Mouse (Mus musculus) midbrain, embryonic 15.5 days (tissue): Measurements from ENCODE around the gene Stat3. TPM values are rescaled to one million over a fixed set of nuclear protein-coding genes. Genes with fewer than 3 reads are reported as not detected.

Experiments used
- ATAC-seq: fragments of 200-750 bp; cut with Nextera tagmentation; replicated peaks from 2 replicates; pipeline ENCODE4 v1.8.0; 2017; ENCODE audit warnings: moderate TSS enrichment
- H3K27ac ChIP-seq: fragments of 300-500 bp; sonication (generic); 2 replicates; pipeline ENCODE4 v1.5.1; 2015; ENCODE audit warnings: mild to moderate bottlenecking, inconsistent platforms
- H3K27me3 ChIP-seq: fragments of 300-500 bp; sonication (generic); replicated peaks from 2 replicates; pipeline ENCODE4 v1.6.1; 2015; ENCODE audit warnings: inconsistent platforms
- H3K36me3 ChIP-seq: fragments of 300-500 bp; sonication (generic); replicated peaks from 2 replicates; pipeline ENCODE4 v1.6.1; 2015; ENCODE audit warnings: inconsistent platforms
- H3K4me1 ChIP-seq: fragments of 300-500 bp; sonication (generic); 2 replicates; pipeline ENCODE4 v1.6.1; 2015; ENCODE audit warnings: inconsistent platforms
- H3K4me2 ChIP-seq: fragments of 300-500 bp; sonication (generic); 2 replicates; pipeline ENCODE4 v1.6.1; 2015; ENCODE audit warnings: inconsistent platforms, mild to moderate bottlenecking, moderate library complexity
- H3K4me3 ChIP-seq: fragments of 300-500 bp; sonication (generic); 2 replicates; pipeline ENCODE4 v1.5.1; 2015; ENCODE audit warnings: mild to moderate bottlenecking, inconsistent platforms
- H3K9ac ChIP-seq: fragments of 300-500 bp; sonication (generic); 2 replicates; pipeline ENCODE4 v1.6.1; 2015; ENCODE audit warnings: mild to moderate bottlenecking, inconsistent platforms
- H3K9me3 ChIP-seq: fragments of 300-500 bp; sonication (generic); 2 replicates; pipeline ENCODE4 v1.6.1; 2016; ENCODE audit warnings: inconsistent platforms
- WGBS: fragments of 180-500 bp; shearing (Covaris S2); methylation state at CpG from one replicate; pipeline ENCODE4 v1.1.7; 2015; ENCODE audit warnings: mixed read lengths; 5-methylcytosine and 5-hydroxymethylcytosine counted together
- polyA plus RNA-seq: library from polyadenylated mRNA; unstranded; fragments of >200 nt; fragmentation: Nextera tagmentation; extraction: Ambion mirVana; gene quantifications from 2 replicates; pipeline ENCODE4 v1.2.1, GENCODE M21; 2015

The Stat3 gene
- polyA plus RNA-seq, 1 experiment from 2014 or later: 35.8 TPM

- no peak overlapping the region for H3K27ac ChIP-seq
- peak overlapping the region; percentile 29 for H3K4me2 ChIP-seq
- H3K9me3 ChIP-seq: no peaks in the 10 kb centered on the region
- no peaks in the 10 kb centered on the region for H3K36me3 ChIP-seq
- 14% methylated on average over 6 of the region's 6 CpGs for WGBS
- H3K4me1 ChIP-seq: peaks cover 21% of the 10 kb centered on the region
- peak; percentile 76 for ATAC-seq
- H3K4me3 ChIP-seq: no peak overlapping the region; the same call in 1 of the 2 replicates
- H3K27me3 ChIP-seq: peaks cover 26% of the 10 kb centered on the region
- H3K9ac ChIP-seq: no peak overlapping the region
Measured at GRCm38 (mm10) chr11:100960540-100960939, 21.2 kb upstream of the Stat3 start.

- Histone ChIP-seq H3K27ac (no peak overlapping the region), H3K4me2 (no peak overlapping the region)
- 34% methylated on average over 3 of the region's 3 CpGs for WGBS
Measured at GRCm38 (mm10) chr11:100959826-100960225, 20.5 kb upstream of the Stat3 start.

GRCm38 (mm10) chr11:100959464-100959810 is 20.1 kb upstream of the Stat3 start:
- Histone ChIP-seq H3K4me2 (peak overlapping the region; percentile 49), H3K36me3 (no peaks in the 10 kb centered on the region), H3K9ac (no peak overlapping the region), H3K27me3 (peaks cover 26% of the 10 kb centered on the region), H3K4me3 (peak overlapping the region; percentile 27), H3K27ac (no peak overlapping the region), H3K9me3 (no peaks in the 10 kb centered on the region), H3K4me1 (peaks cover 21% of the 10 kb centered on the region)
- WGBS: 4% methylated on average over 14 of the region's 14 CpGs
- ATAC-seq: no peak

More at GRCm38 (mm10) chr11:100959826-100960225, 20.5 kb upstream of the Stat3 start:
- ATAC-seq: no peak
- Histone ChIP-seq H3K4me1 (peaks cover 21% of the 10 kb centered on the region), H3K9me3 (no peaks in the 10 kb centered on the region), H3K9ac (no peak overlapping the region), H3K27me3 (peaks cover 26% of the 10 kb centered on the region), H3K4me3 (no peak overlapping the region), H3K36me3 (no peaks in the 10 kb centered on the region)

- no peak; the same call in 1 of the 2 replicates for ATAC-seq
- no peaks in the 10 kb centered on the region for H3K36me3 ChIP-seq
- no peaks in the 10 kb centered on the region for H3K9me3 ChIP-seq
- H3K4me1 ChIP-seq: peaks cover 21% of the 10 kb centered on the region
- H3K27ac ChIP-seq: no peak overlapping the region
- H3K4me3 ChIP-seq: peak overlapping the region; percentile 27
- peak overlapping the region; percentile 49 for H3K4me2 ChIP-seq
- H3K27me3 ChIP-seq: peaks cover 26% of the 10 kb centered on the region
- 9% methylated on average over 76 of the region's 76 CpGs for WGBS
- no peak overlapping the region for H3K9ac ChIP-seq
Measured at GRCm38 (mm10) chr11:100958613-100959463, 19.5 kb upstream of the Stat3 start.

GRCm38 (mm10) chr11:100957915-100958469 is 18.7 kb upstream of the Stat3 start:
- H3K4me1 ChIP-seq: peaks cover 21% of the 10 kb centered on the region

GRCm38 (mm10) chr11:100957244-100957643 is 17.9 kb upstream of the Stat3 start:
- Histone ChIP-seq H3K36me3 (no peaks in the 10 kb centered on the region), H3K27me3 (peaks cover 26% of the 10 kb centered on the region), H3K9me3 (no peaks in the 10 kb centered on the region), H3K4me1 (peaks cover 21% of the 10 kb centered on the region), H3K9ac (0 out of 2 replicates have a peak overlapping the region, but pooled peaks have one; percentile 17), H3K4me3 (no peak overlapping the region), H3K4me2 (no peak overlapping the region), H3K27ac (no peak overlapping the region)
- 3% methylated on average over 5 of the region's 5 CpGs for WGBS
- no peak for ATAC-seq

More at GRCm38 (mm10) chr11:100957915-100958469, 18.7 kb upstream of the Stat3 start:
- ATAC-seq: no peak
- Histone ChIP-seq H3K4me3 (no peak overlapping the region), H3K27ac (no peak overlapping the region), H3K9ac (no peak overlapping the region), H3K36me3 (no peaks in the 10 kb centered on the region), H3K4me2 (no peak overlapping the region), H3K27me3 (peaks cover 26% of the 10 kb centered on the region), H3K9me3 (no peaks in the 10 kb centered on the region)
- WGBS: 33% methylated on average over 6 of the region's 6 CpGs

GRCm38 (mm10) chr11:100949540-100949939 is 10.2 kb upstream of the Stat3 start:
- Histone ChIP-seq H3K9me3 (no peaks in the 10 kb centered on the region), H3K4me1 (no peaks in the 10 kb centered on the region), H3K4me3 (no peak overlapping the region), H3K27me3 (no peaks in the 10 kb centered on the region), H3K27ac (no peak overlapping the region), H3K9ac (no peak overlapping the region), H3K4me2 (no peak overlapping the region), H3K36me3 (no peaks in the 10 kb centered on the region)
- no peak for ATAC-seq
- WGBS: 95% methylated on average over 1 of the region's 1 CpGs

GRCm38 (mm10) chr11:100948317-100948716 is 9.0 kb upstream of the Stat3 start:
- no peak overlapping the region for H3K4me2 ChIP-seq
- H3K9ac ChIP-seq: no peak overlapping the region
- H3K27ac ChIP-seq: no peak overlapping the region
- no peaks in the 10 kb centered on the region for H3K36me3 ChIP-seq
- no peaks in the 10 kb centered on the region for H3K27me3 ChIP-seq
- no peaks in the 10 kb centered on the region for H3K9me3 ChIP-seq
- H3K4me3 ChIP-seq: no peak overlapping the region
- no peaks in the 10 kb centered on the region for H3K4me1 ChIP-seq
- WGBS: 55% methylated on average over 4 of the region's 4 CpGs
- no peak for ATAC-seq

GRCm38 (mm10) chr11:100947548-100947947 is 8.2 kb upstream of the Stat3 start:
- no peaks in the 10 kb centered on the region for H3K27me3 ChIP-seq
- H3K4me2 ChIP-seq: no peak overlapping the region
- H3K36me3 ChIP-seq: no peaks in the 10 kb centered on the region
- H3K4me1 ChIP-seq: no peaks in the 10 kb centered on the region
- no peak overlapping the region for H3K4me3 ChIP-seq
- ATAC-seq: no peak
- no peak overlapping the region for H3K9ac ChIP-seq
- H3K9me3 ChIP-seq: no peaks in the 10 kb centered on the region
- no peak overlapping the region for H3K27ac ChIP-seq

- H3K4me3 ChIP-seq: no peak overlapping the region
- no peak for ATAC-seq
- H3K9ac ChIP-seq: no peak overlapping the region
- 41% methylated on average over 4 of the region's 4 CpGs for WGBS
- no peak overlapping the region for H3K4me2 ChIP-seq
- no peaks in the 10 kb centered on the region for H3K27me3 ChIP-seq
- H3K36me3 ChIP-seq: no peaks in the 10 kb centered on the region
- no peaks in the 10 kb centered on the region for H3K9me3 ChIP-seq
- H3K4me1 ChIP-seq: no peaks in the 10 kb centered on the region
- no peak overlapping the region for H3K27ac ChIP-seq
Measured at GRCm38 (mm10) chr11:100946862-100947261, 7.5 kb upstream of the Stat3 start.

- H3K27me3 ChIP-seq: 0 out of 2 replicates have a peak, but pooled peaks cover 2% of the 10 kb centered on the region
- no peak for ATAC-seq
- H3K4me1 ChIP-seq: peaks cover 17% of the 10 kb centered on the region
- 97% methylated on average over 1 of the region's 1 CpGs for WGBS
- no peaks in the 10 kb centered on the region for H3K9me3 ChIP-seq
- no peaks in the 10 kb centered on the region for H3K36me3 ChIP-seq
- H3K4me3 ChIP-seq: no peak overlapping the region
- H3K9ac ChIP-seq: no peak overlapping the region
- H3K27ac ChIP-seq: no peak overlapping the region
- no peak overlapping the region for H3K4me2 ChIP-seq
Measured at GRCm38 (mm10) chr11:100942388-100942787, 3.0 kb upstream of the Stat3 start.

GRCm38 (mm10) chr11:100938711-100939511 is 429 bp downstream of the Stat3 start:
- peak overlapping the region; percentile 69 for H3K4me2 ChIP-seq
- H3K4me3 ChIP-seq: peak overlapping the region; percentile 84
- peak; percentile 99 for ATAC-seq
- under 1% methylated on average over 48 of the region's 48 CpGs for WGBS
- peaks cover 22% of the 10 kb centered on the region for H3K4me1 ChIP-seq
- H3K9me3 ChIP-seq: no peaks in the 10 kb centered on the region
- 0 out of 2 replicates have a peak, but pooled peaks cover 2% of the 10 kb centered on the region for H3K27me3 ChIP-seq
- peak overlapping the region; percentile 74 for H3K27ac ChIP-seq
- peak overlapping the region; percentile 83 for H3K9ac ChIP-seq
- H3K36me3 ChIP-seq: no peaks in the 10 kb centered on the region
